Comparison of ENCODE assay signal across 9 mouse cellular contexts in the genomic region with DNA sequence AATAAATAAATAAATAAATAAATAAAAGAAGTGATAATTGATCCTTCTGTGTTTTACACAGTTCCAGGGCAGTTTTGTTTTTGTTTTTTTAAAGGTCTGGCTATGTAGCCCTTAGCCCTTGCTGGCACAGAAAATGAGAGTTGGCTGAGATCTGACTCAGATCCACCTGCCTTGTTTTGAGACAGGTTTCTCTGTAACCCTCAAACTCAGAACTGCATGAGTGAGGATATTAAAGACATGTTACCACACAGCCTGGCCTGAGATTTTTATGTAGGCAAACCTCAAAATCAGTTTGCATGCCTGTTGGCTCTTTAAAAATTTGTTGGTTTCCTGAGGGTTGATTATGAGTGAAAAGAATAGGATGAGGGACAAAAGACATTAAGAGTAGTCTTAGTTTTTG. TPM values are rescaled to one million over a fixed set of nuclear protein-coding genes. Genes with fewer than 3 reads are reported as not detected.
DNase-seq lines count a peak whose midpoint lies in the region; ATAC-seq and TF ChIP-seq lines count a peak whose summit lies in the region.
"Had no signal": no experiment of that assay in that cellular context is flagged by ENCODE, and none has a peak within 500 bp of the region (broad histone marks: within the 10 kb centered on the region; RNA-seq: fewer than 3 reads in every experiment).

No protein-coding gene starts in this region.

- H3K36me3 ChIP-seq in heart, embryonic 14.5 days (ENCODE audit: control insufficient read depth, insufficient read depth, low read length): peaks cover 50% of the 10 kb centered on the region
- H3K36me3 ChIP-seq in embryonic facial prominence, embryonic 10.5 days (replicated peaks): peaks cover 65% of the 10 kb centered on the region
- peaks cover 33% of the 10 kb centered on the region for H3K36me3 ChIP-seq in hindbrain, postnatal 0 days (ENCODE audit: insufficient read depth, low read length)
- peaks cover 36% of the 10 kb centered on the region for H3K36me3 ChIP-seq in midbrain, embryonic 15.5 days (replicated peaks)

- peaks cover 0 to 11% of the 10 kb centered on the region in 2 experiments; a peak in 3 of 4 replicates for H3K4me1 ChIP-seq in heart, embryonic 14.5 days (ENCODE audit: control insufficient read depth in 2 of 2, insufficient read depth in 2 of 2, low read length in 2 of 2)
- H3K4me1 ChIP-seq in embryonic facial prominence, embryonic 10.5 days: peaks cover 27% of the 10 kb centered on the region
- peaks cover 12% of the 10 kb centered on the region; the same call in 1 of the 2 replicates for H3K4me1 ChIP-seq in hindbrain, postnatal 0 days (ENCODE audit: insufficient read depth, low read length)
- H3K4me1 ChIP-seq in midbrain, embryonic 15.5 days: peaks cover 60% of the 10 kb centered on the region

- ATAC-seq in heart, embryonic 14.5 days (ENCODE audit: insufficient number of reproducible peaks, insufficient read depth, low FRiP score, low read depth): no peak
- ATAC-seq in hindbrain, postnatal 0 days: no peak
- no peak for ATAC-seq in midbrain, embryonic 15.5 days (replicated peaks)
- ATAC-seq: Patski had no signal

- no peaks in the 10 kb centered on the region for H3K9me3 ChIP-seq in heart, embryonic 14.5 days (ENCODE audit: control insufficient read depth, low read length)
- H3K9me3 ChIP-seq in embryonic facial prominence, embryonic 10.5 days: no peaks in the 10 kb centered on the region
- H3K9me3 ChIP-seq in hindbrain, postnatal 0 days (ENCODE audit: low read length): no peaks in the 10 kb centered on the region
- no peaks in the 10 kb centered on the region for H3K9me3 ChIP-seq in midbrain, embryonic 15.5 days

- no peak for TF ChIP-seq CTCF in hindbrain, postnatal 0 days (IDR thresholded peaks at IDR 0.05; ENCODE audit: low read depth)

- H3K9ac ChIP-seq in heart, embryonic 14.5 days (ENCODE audit: low read length): 0 out of 2 replicates have a peak overlapping the region, but pooled peaks have one; percentile 6
- no peak overlapping the region for H3K9ac ChIP-seq in hindbrain, postnatal 0 days (replicated peaks; ENCODE audit: low read length)
- no peak overlapping the region for H3K9ac ChIP-seq in midbrain, embryonic 15.5 days

- H3K4me3 ChIP-seq in heart, embryonic 14.5 days (ENCODE audit: control insufficient read depth in 1 of 2, insufficient read depth in 1 of 2, low read depth in 1 of 2, low read length in 2 of 2): peak overlapping the region in 1 of 2 experiments; percentile 88; a peak in 3 of 4 replicates
- H3K4me3 ChIP-seq in embryonic facial prominence, embryonic 10.5 days: peak overlapping the region; percentile 77
- peak overlapping the region; percentile 61 for H3K4me3 ChIP-seq in hindbrain, postnatal 0 days (ENCODE audit: low read length)
- H3K4me3 ChIP-seq in midbrain, embryonic 15.5 days: peak overlapping the region; percentile 62

- peak overlapping the region; percentile 97 for H3K4me2 ChIP-seq in heart, embryonic 14.5 days (ENCODE audit: low read length)
- H3K4me2 ChIP-seq in hindbrain, postnatal 0 days (ENCODE audit: low read depth, low read length): peak overlapping the region; percentile 95
- peak overlapping the region; percentile 88 for H3K4me2 ChIP-seq in midbrain, embryonic 15.5 days

- H3K27ac ChIP-seq in heart, embryonic 14.5 days (replicated peaks in 1 of 2; ENCODE audit: control insufficient read depth in 1 of 2, insufficient read depth in 1 of 2, low read depth in 2 of 2, low read length in 2 of 2): no peak overlapping the region
- no peak overlapping the region for H3K27ac ChIP-seq in embryonic facial prominence, embryonic 10.5 days (replicated peaks)
- H3K27ac ChIP-seq in hindbrain, postnatal 0 days: no peak overlapping the region
- no peak overlapping the region for H3K27ac ChIP-seq in midbrain, embryonic 15.5 days

- DNase-seq in heart, adult 9 months (ENCODE audit: low spot score in 2 of 2): no peak
- DNase-seq in embryonic facial prominence, embryonic 10.5 days (ENCODE audit: low spot score): no peak
- no peak for DNase-seq in hindbrain, postnatal 0 days (ENCODE audit: low spot score)
- no peak for DNase-seq in adrenal gland, adult (ENCODE audit: inconsistent age in 2 of 2, low spot score in 1 of 2)
- DNase-seq in urinary bladder, postnatal 25 days (ENCODE audit: low spot score): no peak
- DNase-seq in spleen, postnatal 10 days (ENCODE audit: low spot score in 2 of 2): no peak

- no peaks in the 10 kb centered on the region for H3K27me3 ChIP-seq in heart, embryonic 14.5 days (ENCODE audit: control insufficient read depth, insufficient read depth, low read length)
- no peaks in the 10 kb centered on the region for H3K27me3 ChIP-seq in embryonic facial prominence, embryonic 10.5 days (replicated peaks; ENCODE audit: low read depth, poor library complexity, severe bottlenecking)
- no peaks in the 10 kb centered on the region for H3K27me3 ChIP-seq in hindbrain, postnatal 0 days (ENCODE audit: insufficient read depth, low read length)
- no peaks in the 10 kb centered on the region for H3K27me3 ChIP-seq in midbrain, embryonic 15.5 days (replicated peaks)
- H3K27me3 ChIP-seq: Patski had no signal

RNA-seq across cellular contexts. Expression of a gene that starts 3.1 kb away (rescaled TPM):
- 340 and 357 TPM in 2 replicates for polyA plus RNA-seq in heart, embryonic 14.5 days (2014; fragmentation: Nextera tagmentation; extraction: Ambion mirVana)
- polyA plus RNA-seq in embryonic facial prominence, embryonic 10.5 days (2016; fragmentation: Nextera tagmentation; extraction: Ambion mirVana): 830 and 831 TPM in 2 replicates
- total RNA-seq in hindbrain, postnatal 0 days (2014; rRNA removed): 139 and 147 TPM in 2 replicates
- polyA plus RNA-seq in hindbrain, postnatal 0 days (2015; fragmentation: Nextera tagmentation; extraction: Ambion mirVana): 298 and 315 TPM in 2 replicates
- 429 and 442 TPM in 2 replicates for polyA plus RNA-seq in midbrain, embryonic 15.5 days (2015; fragmentation: Nextera tagmentation; extraction: Ambion mirVana)

RNA-seq across cellular contexts. Expression of a gene that starts 27.7 kb away (rescaled TPM):
- polyA plus RNA-seq in heart, embryonic 14.5 days (2014; fragmentation: Nextera tagmentation; extraction: Ambion mirVana): 68.0 and 70.3 TPM in 2 replicates
- polyA plus RNA-seq in embryonic facial prominence, embryonic 10.5 days (2016; fragmentation: Nextera tagmentation; extraction: Ambion mirVana): 118 and 125 TPM in 2 replicates
- total RNA-seq in hindbrain, postnatal 0 days (2014; rRNA removed): 56.2 and 58.7 TPM in 2 replicates
- polyA plus RNA-seq in hindbrain, postnatal 0 days (2015; fragmentation: Nextera tagmentation; extraction: Ambion mirVana): 52.7 and 60.8 TPM in 2 replicates
- polyA plus RNA-seq in midbrain, embryonic 15.5 days (2015; fragmentation: Nextera tagmentation; extraction: Ambion mirVana): 99.7 and 105 TPM in 2 replicates

RNA-seq across cellular contexts. Expression of a gene that starts 55.3 kb away (rescaled TPM):
- polyA plus RNA-seq in heart, embryonic 14.5 days (2014; fragmentation: Nextera tagmentation; extraction: Ambion mirVana): 51.7 and 57.7 TPM in 2 replicates
- 26.0 and 27.5 TPM in 2 replicates for polyA plus RNA-seq in embryonic facial prominence, embryonic 10.5 days (2016; fragmentation: Nextera tagmentation; extraction: Ambion mirVana)
- total RNA-seq in hindbrain, postnatal 0 days (2014; rRNA removed): 48.9 and 50.0 TPM in 2 replicates
- polyA plus RNA-seq in hindbrain, postnatal 0 days (2015; fragmentation: Nextera tagmentation; extraction: Ambion mirVana): 242 and 257 TPM in 2 replicates
- 97.7 and 99.9 TPM in 2 replicates for polyA plus RNA-seq in midbrain, embryonic 15.5 days (2015; fragmentation: Nextera tagmentation; extraction: Ambion mirVana)
